Mouse (Mus musculus) midbrain, embryonic 11.5 days (tissue): ENCODE results near the gene Slc39a3. TPM values are rescaled to one million over a fixed set of nuclear protein-coding genes. Genes with fewer than 3 reads are reported as not detected.
"Not testable (repeated sequence)": the region's sequence is repeated elsewhere in the genome, so short reads cannot be mapped to it uniquely, and the experiment has no call there.

Experiments used
- ATAC-seq: fragments of 200-750 bp; cut with Nextera tagmentation; 2 replicates; pipeline ENCODE4 v1.8.0; 2017; ENCODE audit warnings: moderate TSS enrichment, moderate library complexity; ENCODE audit not compliant: low FRiP score
- DNase-seq: peaks from one replicate; pipeline ENCODE4 v3.0.0; 2015; ENCODE audit warnings: low spot score; ENCODE audit errors: missing footprints
- H3K27ac ChIP-seq: fragments of 300-500 bp; sonication (generic); 2 replicates; pipeline ENCODE4 v1.5.1; 2014; ENCODE audit warnings: low read depth, low read length
- H3K27me3 ChIP-seq: fragments of 300-500 bp; sonication (generic); 2 replicates; pipeline ENCODE4 v1.6.1; 2014; ENCODE audit warnings: mild to moderate bottlenecking, low read length, moderate library complexity, mixed read lengths; ENCODE audit not compliant: control insufficient read depth, insufficient read depth
- H3K36me3 ChIP-seq: fragments of 300-500 bp; sonication (generic); 2 replicates; pipeline ENCODE4 v1.6.1; 2014; ENCODE audit warnings: mild to moderate bottlenecking, low read length, moderate library complexity, mixed read lengths; ENCODE audit not compliant: control insufficient read depth, insufficient read depth
- H3K4me1 ChIP-seq: fragments of 300-500 bp; sonication (generic); 2 replicates; pipeline ENCODE4 v1.6.1; 2014; ENCODE audit warnings: low read length; ENCODE audit not compliant: control insufficient read depth, insufficient read depth
- H3K4me2 ChIP-seq: fragments of 300-500 bp; sonication (generic); 2 replicates; pipeline ENCODE4 v1.6.1; 2014; ENCODE audit warnings: mild to moderate bottlenecking, moderate library complexity
- H3K4me3 ChIP-seq: fragments of 300-500 bp; sonication (generic); 2 replicates; pipeline ENCODE4 v1.5.1; 2014; ENCODE audit warnings: low read depth, low read length
- H3K9ac ChIP-seq: fragments of 300-500 bp; sonication (generic); 2 replicates; pipeline ENCODE4 v1.6.1; 2014; ENCODE audit warnings: low read length
- H3K9me3 ChIP-seq: fragments of 300-500 bp; sonication (generic); 2 replicates; pipeline ENCODE4 v1.6.1; 2016; ENCODE audit warnings: low read length; ENCODE audit not compliant: control insufficient read depth
- WGBS: fragments of 180-500 bp; shearing (Covaris S2); extraction: QIAGEN DNeasy Blood & Tissue Kit; methylation state at CpG from one replicate; pipeline ENCODE4 v1.1.7; 2014; 5-methylcytosine and 5-hydroxymethylcytosine counted together
- polyA plus RNA-seq: library from polyadenylated mRNA; unstranded; fragments of >200 nt; fragmentation: Nextera tagmentation; extraction: Ambion mirVana; gene quantifications from 2 replicates; pipeline ENCODE4 v1.2.1, GENCODE M21; 2014

The Slc39a3 gene
- polyA plus RNA-seq, 1 experiment from 2014 or later = 10.1 TPM

DNA sequence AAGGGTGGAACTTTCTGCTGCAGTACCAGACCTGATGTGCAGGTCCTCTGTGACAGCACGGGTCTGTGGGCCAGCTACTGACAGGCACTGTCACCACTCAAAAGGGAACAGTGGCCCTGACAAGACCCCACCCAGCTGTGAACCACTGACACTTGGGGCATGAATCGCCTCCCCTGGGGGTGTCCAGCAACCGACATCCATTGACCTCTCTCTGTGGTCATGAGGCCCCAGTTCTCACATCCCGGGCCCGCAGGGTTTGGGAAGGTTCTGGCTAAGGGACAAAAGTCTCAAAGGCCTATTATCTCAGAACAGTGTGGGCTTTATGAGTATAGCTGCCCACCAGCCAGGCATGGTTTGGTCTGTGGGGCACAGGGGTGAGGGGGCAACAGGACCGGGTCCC, 17.9 kb upstream of the Slc39a3 start:
- WGBS = 86% methylated on average over 6 of the region's 6 CpGs
- H3K4me3 ChIP-seq = no peak overlapping the region
- no peak overlapping the region for H3K4me2 ChIP-seq
- no peak overlapping the region for H3K9ac ChIP-seq
- DNase-seq = no peak
- H3K4me1 ChIP-seq = peaks cover 15% of the 10 kb centered on the region
- no peaks in the 10 kb centered on the region for H3K9me3 ChIP-seq
- no peak overlapping the region for H3K27ac ChIP-seq
- ATAC-seq = no peak
- peaks cover 10% of the 10 kb centered on the region; the same call in 1 of the 2 replicates for H3K36me3 ChIP-seq
- no peaks in the 10 kb centered on the region for H3K27me3 ChIP-seq

DNA sequence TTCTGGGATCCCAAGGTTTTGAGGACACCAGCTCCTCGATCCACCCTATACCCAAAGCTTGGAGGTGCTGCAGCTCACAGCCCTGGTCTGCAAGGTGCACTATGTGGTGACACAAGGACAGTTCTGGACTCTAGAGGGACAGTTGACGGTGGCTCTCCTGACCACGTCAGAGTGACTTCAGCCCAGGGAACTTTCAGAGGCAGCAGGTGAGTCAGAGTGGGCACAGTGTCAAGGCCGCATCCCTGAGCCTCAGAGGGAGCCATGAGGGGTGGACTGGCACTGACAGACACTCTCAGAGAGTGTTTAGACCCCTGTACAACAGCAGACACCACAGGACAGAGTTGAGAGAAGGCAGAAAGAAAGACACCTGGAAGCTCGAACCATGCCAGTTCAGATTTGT, 15.4 kb upstream of the Slc39a3 start:
- ATAC-seq (no peak), DNase-seq (no peak)
- Histone ChIP-seq H3K27ac (no peak overlapping the region), H3K4me2 (no peak overlapping the region), H3K9ac (no peak overlapping the region), H3K4me3 (no peak overlapping the region), H3K4me1 (no peaks in the 10 kb centered on the region), H3K9me3 (no peaks in the 10 kb centered on the region), H3K36me3 (peaks cover 31% of the 10 kb centered on the region), H3K27me3 (no peaks in the 10 kb centered on the region)
- WGBS = 94% methylated on average over 5 of the region's 5 CpGs

DNA sequence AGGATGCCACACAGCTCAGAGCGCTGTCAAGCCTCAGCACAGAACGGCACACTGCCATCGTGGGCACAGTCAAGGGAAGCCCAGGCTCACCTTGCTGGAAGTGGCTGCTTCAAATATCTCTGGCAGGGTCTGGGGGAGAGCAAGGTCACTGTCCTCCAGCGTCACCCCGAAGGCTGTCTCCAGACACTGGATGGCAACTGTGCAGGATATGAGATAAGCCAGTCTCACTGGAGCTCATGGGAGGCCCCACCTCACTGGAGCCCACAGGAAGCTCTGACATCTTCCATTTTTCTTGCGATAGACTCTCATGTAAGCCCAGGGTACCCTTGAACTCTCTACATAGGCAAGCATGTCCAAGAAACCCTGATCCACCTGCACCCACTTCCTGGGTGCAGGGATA, 13.9 kb upstream of the Slc39a3 start:
- DNase-seq = no peak
- peaks cover 33% of the 10 kb centered on the region for H3K36me3 ChIP-seq
- WGBS = 95% methylated on average over 6 of the region's 6 CpGs

DNA sequence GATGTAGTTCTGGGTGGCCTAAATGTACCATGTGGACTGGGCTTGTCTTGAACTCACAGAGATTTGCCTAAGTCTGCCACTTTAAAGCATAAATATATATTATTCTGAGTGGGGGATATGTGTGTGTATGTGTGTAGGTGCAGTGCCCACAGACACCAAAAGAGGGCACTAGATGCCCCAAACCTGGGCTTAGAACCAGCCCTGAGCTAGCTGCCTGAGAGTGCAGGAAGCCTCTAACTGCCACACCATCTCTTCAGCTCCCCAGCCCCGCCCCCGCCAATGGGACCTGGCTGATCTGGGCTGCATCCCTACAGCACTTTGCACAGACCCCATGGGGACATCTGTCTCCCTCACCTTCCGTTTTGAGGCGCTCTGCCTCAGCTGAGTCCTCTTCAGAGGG, 13.4 kb upstream of the Slc39a3 start:
- no peak overlapping the region for H3K4me3 ChIP-seq
- peaks cover 37% of the 10 kb centered on the region for H3K36me3 ChIP-seq
- no peaks in the 10 kb centered on the region for H3K4me1 ChIP-seq
- no peak overlapping the region for H3K27ac ChIP-seq
- ATAC-seq (no peak), DNase-seq (peak; percentile 94)
- H3K9ac ChIP-seq = no peak overlapping the region
- H3K9me3 ChIP-seq = no peaks in the 10 kb centered on the region
- H3K27me3 ChIP-seq = no peaks in the 10 kb centered on the region
- H3K4me2 ChIP-seq = no peak overlapping the region
- 91% methylated on average over 4 of the region's 4 CpGs for WGBS

More for the DNA sequence above, 13.9 kb upstream of the Slc39a3 start:
- Histone ChIP-seq H3K27ac (no peak overlapping the region), H3K9me3 (no peaks in the 10 kb centered on the region), H3K4me1 (no peaks in the 10 kb centered on the region), H3K27me3 (no peaks in the 10 kb centered on the region), H3K9ac (no peak overlapping the region), H3K4me2 (no peak overlapping the region), H3K4me3 (no peak overlapping the region)
- ATAC-seq = no peak

DNA sequence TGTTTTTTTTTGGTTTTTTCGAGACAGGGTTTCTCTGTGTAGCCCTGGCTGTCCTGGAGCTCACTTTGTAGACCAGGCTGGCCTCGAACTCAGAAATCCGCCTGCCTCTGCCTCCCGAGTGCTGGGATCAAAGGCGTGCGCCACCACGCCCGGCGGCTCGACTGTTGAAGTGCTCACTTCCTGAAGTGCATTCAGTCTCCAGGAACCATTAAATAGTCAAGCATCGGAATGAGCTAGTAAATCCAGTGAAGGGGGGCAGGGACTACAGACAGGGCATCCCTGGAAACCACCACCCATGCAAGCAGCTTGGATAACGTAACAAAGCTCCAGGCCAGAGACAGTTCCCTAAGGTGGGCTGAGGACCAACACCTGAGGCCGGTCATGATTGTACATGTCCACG, 8.0 kb upstream of the Slc39a3 start:
- not testable (repeated sequence) for H3K4me2 ChIP-seq, H3K9ac ChIP-seq, ATAC-seq, DNase-seq, H3K4me1 ChIP-seq, H3K9me3 ChIP-seq, H3K4me3 ChIP-seq, H3K27me3 ChIP-seq, H3K27ac ChIP-seq
- WGBS = 90% methylated on average over 13 of the region's 14 CpGs
- H3K36me3 ChIP-seq = peaks cover 45% of the 10 kb centered on the region

DNA sequence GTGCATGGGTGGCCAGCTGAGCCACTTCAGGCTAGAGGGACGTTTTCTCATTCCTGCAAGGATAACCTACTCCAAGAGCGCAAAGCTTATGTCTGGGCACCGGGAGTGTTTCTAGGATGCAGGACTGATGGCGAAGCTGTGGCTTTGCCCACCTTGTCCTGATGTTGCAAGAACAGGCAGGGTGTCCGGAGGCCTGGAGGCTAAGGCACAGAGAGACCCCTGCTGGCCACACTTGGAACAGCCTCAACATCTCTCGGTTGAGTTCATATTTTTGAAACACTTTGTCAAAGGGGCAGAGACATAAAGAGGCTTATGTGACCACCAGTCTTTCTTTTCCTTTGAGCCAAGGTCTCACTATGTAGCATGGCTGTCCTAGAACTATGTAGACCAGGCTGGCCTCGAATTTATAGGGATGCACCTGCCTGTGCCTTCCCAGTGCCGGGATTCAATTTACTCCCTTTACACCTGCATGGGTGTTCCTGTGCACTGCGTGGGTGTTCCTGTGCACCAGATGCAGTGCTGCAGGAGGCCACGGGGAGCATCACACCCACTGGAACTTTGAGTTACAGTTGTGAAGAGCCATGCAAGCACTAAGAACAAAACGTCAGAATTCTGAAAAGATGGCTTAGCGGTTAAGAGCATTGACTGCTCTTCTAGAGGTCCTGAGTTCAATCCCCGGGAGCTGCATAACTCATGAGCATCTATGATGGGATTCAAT, 4.4 kb upstream of the Slc39a3 start:
- no peak overlapping the region for H3K9ac ChIP-seq
- no peak overlapping the region for H3K4me2 ChIP-seq
- DNase-seq = peak; percentile 96
- H3K4me3 ChIP-seq = no peak overlapping the region
- peaks cover 21% of the 10 kb centered on the region for H3K36me3 ChIP-seq
- 33% methylated on average over 13 of the region's 13 CpGs for WGBS
- H3K9me3 ChIP-seq = no peaks in the 10 kb centered on the region
- ATAC-seq = no peak
- H3K27me3 ChIP-seq = no peaks in the 10 kb centered on the region
- no peaks in the 10 kb centered on the region for H3K4me1 ChIP-seq
- no peak overlapping the region for H3K27ac ChIP-seq

DNA sequence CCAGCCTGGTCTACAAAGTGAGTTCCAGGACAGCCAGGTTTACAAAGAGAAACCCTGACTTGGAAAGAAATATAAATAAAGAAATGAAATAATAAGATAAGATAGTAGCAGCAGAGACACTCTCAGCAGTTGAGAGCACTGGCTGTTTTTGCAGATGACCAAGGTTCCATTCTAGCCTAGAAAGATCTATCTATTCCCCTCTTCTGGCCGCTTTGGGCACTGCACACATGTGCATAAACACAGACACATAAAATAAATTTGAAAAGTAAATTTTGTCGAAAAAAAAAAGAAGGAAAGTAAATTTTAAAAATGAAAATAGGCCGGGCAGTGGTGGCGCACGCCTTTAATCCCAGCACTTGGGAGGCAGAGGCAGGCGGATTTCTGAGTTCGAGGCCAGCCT, 975 bp downstream of the Slc39a3 start:
- H3K27me3 ChIP-seq = no peaks in the 10 kb centered on the region
- no peak for ATAC-seq
- H3K27ac ChIP-seq = no peak overlapping the region
- H3K9me3 ChIP-seq = no peaks in the 10 kb centered on the region
- H3K4me2 ChIP-seq = no peak overlapping the region
- H3K4me1 ChIP-seq = no peaks in the 10 kb centered on the region
- peaks cover under 1% of the 10 kb centered on the region; the same call in 1 of the 2 replicates for H3K36me3 ChIP-seq
- whole genome bisulfite sequencing = 77% methylated on average over 7 of the region's 7 CpGs
- DNase-seq = no peak
- no peak overlapping the region for H3K4me3 ChIP-seq
- H3K9ac ChIP-seq = no peak overlapping the region

DNA sequence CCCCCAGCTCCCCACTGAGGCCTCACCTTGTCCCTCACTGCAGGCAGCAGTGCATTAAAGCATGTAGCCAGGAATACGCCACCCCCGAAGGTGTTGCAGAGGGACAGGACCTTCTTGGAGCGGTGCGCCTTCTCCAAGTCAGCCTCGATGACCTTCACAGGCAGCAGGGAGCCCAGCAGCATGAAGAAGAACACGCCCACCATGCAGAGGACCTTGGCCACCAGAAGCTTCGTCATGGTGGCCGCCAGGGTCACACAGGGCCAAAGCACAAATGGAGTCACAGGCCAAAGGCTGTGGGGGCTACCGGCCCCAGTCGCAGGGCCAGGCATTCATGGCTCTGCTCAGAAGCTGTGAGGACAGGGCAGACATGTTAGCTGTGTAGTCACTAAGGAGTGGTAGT, 3.6 kb downstream of the Slc39a3 start:
- H3K9me3 ChIP-seq = no peaks in the 10 kb centered on the region
- no peaks in the 10 kb centered on the region for H3K4me1 ChIP-seq
- WGBS = 78% methylated on average over 10 of the region's 10 CpGs
- no peak overlapping the region for H3K4me3 ChIP-seq
- no peak overlapping the region for H3K9ac ChIP-seq
- no peak for DNase-seq
- no peak overlapping the region for H3K4me2 ChIP-seq
- peaks cover 6% of the 10 kb centered on the region; the same call in 1 of the 2 replicates for H3K36me3 ChIP-seq
- H3K27ac ChIP-seq = no peak overlapping the region
- no peaks in the 10 kb centered on the region for H3K27me3 ChIP-seq
- ATAC-seq = no peak

DNA sequence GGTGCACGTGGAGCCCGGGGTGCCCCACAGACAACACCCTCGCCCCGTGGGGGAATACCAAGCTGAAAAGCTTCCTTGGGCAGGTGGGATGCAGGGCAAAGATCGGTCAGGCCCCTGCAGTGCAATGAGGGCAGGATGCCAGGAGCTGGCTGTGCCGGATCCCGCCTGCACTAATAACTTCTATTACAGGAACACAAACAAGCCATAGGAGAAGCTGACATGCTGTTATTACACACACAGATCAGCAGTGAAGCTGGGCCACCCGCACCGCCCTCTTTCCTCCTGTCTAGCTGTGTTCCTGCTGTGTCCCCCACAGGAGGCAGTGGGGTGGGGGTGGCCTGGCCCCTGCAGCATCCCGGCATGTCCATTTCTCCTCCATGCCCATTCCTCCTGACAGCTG, 8.2 kb downstream of the Slc39a3 start:
- ATAC-seq (no peak), DNase-seq (no peak)
- 71% methylated on average over 10 of the region's 10 CpGs for WGBS
- Histone ChIP-seq H3K4me3 (no peak overlapping the region), H3K4me1 (peaks cover 7% of the 10 kb centered on the region; the same call in 1 of the 2 replicates), H3K4me2 (no peak overlapping the region), H3K27ac (no peak overlapping the region), H3K36me3 (peaks cover 6% of the 10 kb centered on the region; the same call in 1 of the 2 replicates), H3K9me3 (no peaks in the 10 kb centered on the region), H3K9ac (no peak overlapping the region), H3K27me3 (peaks cover 7% of the 10 kb centered on the region)
